Mouse (Mus musculus) cortical plate, adult 2 months (tissue): ENCODE results near the gene Trp73.

Source experiments
- CTCF ChIP-seq: fragments of 200-500 bp; IDR thresholded peaks from 2 replicates; pipeline ENCODE4 v1.5.1; 2011; ENCODE audit warnings: mild to moderate bottlenecking, control low read depth, low read length; ENCODE audit not compliant: insufficient read depth; ENCODE audit errors: extremely low read depth
- POLR2A ChIP-seq: fragments of 200-500 bp; IDR thresholded peaks from 2 replicates; pipeline ENCODE4 v1.6.1; 2011; ENCODE audit warnings: mild to moderate bottlenecking, low read length, control low read depth; ENCODE audit not compliant: insufficient read depth; ENCODE audit errors: extremely low read depth

DNA sequence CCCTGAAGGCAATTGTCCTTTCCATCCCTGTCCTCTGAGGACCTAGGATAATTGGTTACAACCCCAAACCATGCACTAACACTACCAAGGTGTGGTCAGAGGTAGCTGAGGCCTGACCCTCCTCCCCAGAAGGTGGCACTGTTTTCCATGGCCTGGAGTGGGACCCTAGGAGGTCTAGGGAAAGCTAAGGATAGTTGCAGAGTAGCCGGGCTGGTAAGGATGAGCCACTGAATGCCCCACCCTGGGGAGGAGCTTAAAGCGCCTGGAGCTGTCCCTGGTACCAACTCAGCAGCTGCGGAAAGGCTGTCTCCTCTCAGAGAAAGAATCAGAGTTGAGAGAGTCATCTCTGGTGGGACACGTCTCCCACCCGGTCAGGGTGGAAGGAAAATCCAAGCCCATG is 69.1 kb downstream of the Trp73 start:
- TF ChIP-seq CTCF, result no peak
- no peak for TF ChIP-seq POLR2A
